Mouse (Mus musculus): ENCODE measurements around the gene Gm20838.
"Not testable (repeated sequence)": the region's sequence is repeated elsewhere in the genome, so short reads cannot be mapped to it uniquely, and the experiment has no call there.

Gene Gm20838

GRCm38 (mm10) chrY:33543064-33543463 lies at the start of gene Gm20838:
Gene Gm20838, minus strand, starts transcription at chrY:33543164.
- DNase-seq (ENCODE audit: low spot score) = not testable (repeated sequence)

Data from ovary, adult 18-20 months (tissue).